Mouse (Mus musculus) lung, postnatal 0 days (tissue): Measurements from ENCODE around the gene Neurog1.

Experiments used
- CTCF ChIP-seq: IDR thresholded peaks from 2 replicates; pipeline ENCODE4 v1.5.1; 2016; ENCODE audit warnings: antibody characterized with exemption, mild to moderate bottlenecking
- EP300 ChIP-seq: IDR thresholded peaks from 2 replicates; pipeline ENCODE4 v1.6.1; 2016; ENCODE audit warnings: antibody characterized with exemption, mild to moderate bottlenecking, control low read depth

DNA sequence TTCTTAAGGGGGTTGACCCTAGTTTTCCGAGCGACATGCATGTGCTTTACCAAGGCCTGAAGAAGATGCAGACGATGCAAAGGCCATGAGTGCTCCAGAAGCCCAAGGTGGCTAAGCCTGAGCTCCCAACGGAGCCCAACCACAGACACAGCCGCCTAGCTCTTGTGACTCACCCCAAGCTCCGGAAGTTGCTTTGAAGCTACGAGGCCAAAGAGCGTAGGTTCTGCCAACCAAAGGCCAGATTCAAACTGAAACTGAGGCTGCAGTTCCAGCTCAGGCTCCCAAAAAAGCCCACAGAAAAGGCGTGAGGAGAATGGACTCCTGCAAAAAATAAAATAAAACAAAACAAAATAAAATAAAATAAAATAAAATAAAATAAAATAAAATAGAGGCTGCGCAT lies 14.1 kb downstream of the Neurog1 start:
- TF ChIP-seq CTCF (no peak), EP300 (no peak)
